Mouse (Mus musculus) hindbrain, embryonic 12.5 days (tissue): Measurements from ENCODE around the gene Slc39a5. TPM values are rescaled to one million over a fixed set of nuclear protein-coding genes. Genes with fewer than 3 reads are reported as not detected.

Experiments
- ATAC-seq: fragments of 200-750 bp; cut with Nextera tagmentation; 2 replicates; pipeline ENCODE4 v1.8.0; 2017; ENCODE audit warnings: moderate TSS enrichment; ENCODE audit not compliant: low FRiP score
- H3K27ac ChIP-seq: fragments of 300-500 bp; sonication (generic); 2 replicates; pipeline ENCODE4 v1.5.1; 2016; ENCODE audit warnings: mild to moderate bottlenecking
- H3K27me3 ChIP-seq: fragments of 300-500 bp; sonication (generic); 2 replicates; pipeline ENCODE4 v1.6.1; 2016; ENCODE audit warnings: mild to moderate bottlenecking
- H3K36me3 ChIP-seq: fragments of 300-500 bp; sonication (generic); 2 replicates; pipeline ENCODE4 v1.6.1; 2016; ENCODE audit warnings: mild to moderate bottlenecking
- H3K4me1 ChIP-seq: fragments of 300-500 bp; sonication (generic); 2 replicates; pipeline ENCODE4 v1.6.1; 2016
- H3K4me2 ChIP-seq: fragments of 300-500 bp; sonication (generic); replicated peaks from 2 replicates; pipeline ENCODE4 v1.6.1; 2016; ENCODE audit warnings: mild to moderate bottlenecking
- H3K4me3 ChIP-seq: fragments of 300-500 bp; sonication (generic); 2 replicates; pipeline ENCODE4 v1.5.1; 2016; ENCODE audit warnings: mild to moderate bottlenecking
- H3K9ac ChIP-seq: fragments of 300-500 bp; sonication (generic); 2 replicates; pipeline ENCODE4 v1.6.1; 2016; ENCODE audit warnings: mild to moderate bottlenecking, moderate library complexity
- H3K9me3 ChIP-seq: fragments of 300-500 bp; sonication (generic); replicated peaks from 2 replicates; pipeline ENCODE4 v1.6.1; 2016; ENCODE audit warnings: mild to moderate bottlenecking
- WGBS: fragments of 180-500 bp; shearing (Covaris S2); methylation state at CpG from one replicate; pipeline ENCODE4 v1.1.7; 2016; 5-methylcytosine and 5-hydroxymethylcytosine counted together
- polyA plus RNA-seq: library from polyadenylated mRNA; unstranded; fragments of >200 nt; fragmentation: Nextera tagmentation; extraction: Ambion mirVana; gene quantifications from 2 replicates; pipeline ENCODE4 v1.2.1, GENCODE M21; 2016

The Slc39a5 gene
- polyA plus RNA-seq, 1 experiment from 2014 or later: 0.43 TPM

- no peaks in the 10 kb centered on the region for H3K4me1 ChIP-seq
- ATAC-seq: no peak
- no peaks in the 10 kb centered on the region for H3K27me3 ChIP-seq
- no peaks in the 10 kb centered on the region for H3K9me3 ChIP-seq
- 85% methylated on average over 4 of the region's 4 CpGs for WGBS
- no peak overlapping the region for H3K4me3 ChIP-seq
- H3K9ac ChIP-seq: no peak overlapping the region
- H3K27ac ChIP-seq: no peak overlapping the region
- peaks cover 56% of the 10 kb centered on the region for H3K36me3 ChIP-seq
- H3K4me2 ChIP-seq: no peak overlapping the region
Observed at GRCm38 (mm10) chr10:128429454-128429853, 28.4 kb upstream of the Slc39a5 start.

- Histone ChIP-seq H3K4me3 (no peak overlapping the region), H3K4me1 (no peaks in the 10 kb centered on the region), H3K27me3 (no peaks in the 10 kb centered on the region), H3K9me3 (no peaks in the 10 kb centered on the region), H3K36me3 (peaks cover 56% of the 10 kb centered on the region), H3K27ac (no peak overlapping the region), H3K4me2 (no peak overlapping the region), H3K9ac (no peak overlapping the region)
- 92% methylated on average over 5 of the region's 5 CpGs for WGBS
- no peak for ATAC-seq
Observed at GRCm38 (mm10) chr10:128429052-128429451, 28.0 kb upstream of the Slc39a5 start.

GRCm38 (mm10) chr10:128425260-128425659 is 24.2 kb upstream of the Slc39a5 start:
- H3K9ac ChIP-seq: no peak overlapping the region
- H3K4me2 ChIP-seq: no peak overlapping the region
- 95% methylated on average over 3 of the region's 3 CpGs for WGBS
- H3K4me3 ChIP-seq: no peak overlapping the region
- H3K9me3 ChIP-seq: no peaks in the 10 kb centered on the region
- H3K27ac ChIP-seq: no peak overlapping the region
- peaks cover 69% of the 10 kb centered on the region for H3K36me3 ChIP-seq
- no peak for ATAC-seq
- no peaks in the 10 kb centered on the region for H3K27me3 ChIP-seq
- H3K4me1 ChIP-seq: no peaks in the 10 kb centered on the region

GRCm38 (mm10) chr10:128424604-128425003 is 23.6 kb upstream of the Slc39a5 start:
- H3K4me2 ChIP-seq: no peak overlapping the region
- no peak overlapping the region for H3K4me3 ChIP-seq
- no peaks in the 10 kb centered on the region for H3K27me3 ChIP-seq
- WGBS: 69% methylated on average over 7 of the region's 7 CpGs
- no peak overlapping the region for H3K27ac ChIP-seq
- no peaks in the 10 kb centered on the region for H3K4me1 ChIP-seq
- no peak for ATAC-seq
- no peaks in the 10 kb centered on the region for H3K9me3 ChIP-seq
- no peak overlapping the region for H3K9ac ChIP-seq
- peaks cover 68% of the 10 kb centered on the region for H3K36me3 ChIP-seq

GRCm38 (mm10) chr10:128422426-128422825 is 21.4 kb upstream of the Slc39a5 start:
- H3K9me3 ChIP-seq: no peaks in the 10 kb centered on the region
- no peak for ATAC-seq
- H3K4me2 ChIP-seq: no peak overlapping the region
- no peaks in the 10 kb centered on the region for H3K27me3 ChIP-seq
- no peak overlapping the region for H3K4me3 ChIP-seq
- WGBS: 93% methylated on average over 5 of the region's 5 CpGs
- peaks cover 71% of the 10 kb centered on the region for H3K36me3 ChIP-seq
- H3K9ac ChIP-seq: no peak overlapping the region
- no peak overlapping the region for H3K27ac ChIP-seq
- H3K4me1 ChIP-seq: no peaks in the 10 kb centered on the region

- no peaks in the 10 kb centered on the region for H3K9me3 ChIP-seq
- no peak for ATAC-seq
- H3K27ac ChIP-seq: no peak overlapping the region
- 92% methylated on average over 5 of the region's 5 CpGs for WGBS
- no peak overlapping the region for H3K4me2 ChIP-seq
- peaks cover 32% of the 10 kb centered on the region for H3K4me1 ChIP-seq
- peaks cover 52% of the 10 kb centered on the region for H3K36me3 ChIP-seq
- H3K4me3 ChIP-seq: no peak overlapping the region
- no peak overlapping the region for H3K9ac ChIP-seq
- H3K27me3 ChIP-seq: no peaks in the 10 kb centered on the region
Observed at GRCm38 (mm10) chr10:128414848-128415247, 13.8 kb upstream of the Slc39a5 start.

- no peaks in the 10 kb centered on the region for H3K27me3 ChIP-seq
- H3K27ac ChIP-seq: no peak overlapping the region
- no peak for ATAC-seq
- H3K36me3 ChIP-seq: peaks cover 37% of the 10 kb centered on the region
- peak overlapping the region; percentile 95 for H3K4me2 ChIP-seq
- H3K9me3 ChIP-seq: no peaks in the 10 kb centered on the region
- H3K9ac ChIP-seq: peak overlapping the region; percentile 91; the same call in 1 of the 2 replicates
- peak overlapping the region; percentile 87; the same call in 1 of the 2 replicates for H3K4me3 ChIP-seq
- peaks cover 41% of the 10 kb centered on the region for H3K4me1 ChIP-seq
- 77% methylated on average over 1 of the region's 1 CpGs for WGBS
Observed at GRCm38 (mm10) chr10:128413076-128413475, 12.0 kb upstream of the Slc39a5 start.

GRCm38 (mm10) chr10:128412558-128412957 is 11.5 kb upstream of the Slc39a5 start:
- Histone ChIP-seq H3K9ac (peak overlapping the region; percentile 91), H3K9me3 (no peaks in the 10 kb centered on the region), H3K4me1 (peaks cover 44% of the 10 kb centered on the region), H3K4me3 (peak overlapping the region; percentile 87), H3K4me2 (peak overlapping the region; percentile 95), H3K27me3 (no peaks in the 10 kb centered on the region), H3K27ac (0 out of 2 replicates have a peak overlapping the region, but pooled peaks have one; percentile 96), H3K36me3 (peaks cover 38% of the 10 kb centered on the region)
- WGBS: 65% methylated on average over 1 of the region's 1 CpGs
- ATAC-seq: no peak

GRCm38 (mm10) chr10:128412055-128412381 is 11.0 kb upstream of the Slc39a5 start:
- H3K27me3 ChIP-seq: no peaks in the 10 kb centered on the region
- H3K27ac ChIP-seq: peak overlapping the region; percentile 96
- peaks cover 44% of the 10 kb centered on the region for H3K4me1 ChIP-seq
- peak overlapping the region; percentile 91 for H3K9ac ChIP-seq
- H3K4me3 ChIP-seq: peak overlapping the region; percentile 87
- H3K4me2 ChIP-seq: peak overlapping the region; percentile 95
- peaks cover 33% of the 10 kb centered on the region for H3K36me3 ChIP-seq
- H3K9me3 ChIP-seq: no peaks in the 10 kb centered on the region
- no peak for ATAC-seq
- 2% methylated on average over 14 of the region's 14 CpGs for WGBS

- Histone ChIP-seq H3K27me3 (no peaks in the 10 kb centered on the region), H3K4me1 (peaks cover 44% of the 10 kb centered on the region), H3K9me3 (no peaks in the 10 kb centered on the region), H3K4me3 (peak within 1 kb of the TSS; percentile 87), H3K4me2 (peak within 1 kb of the TSS; percentile 95), H3K36me3 (peaks cover 31% of the 10 kb centered on the region), H3K27ac (peak within 1 kb of the TSS; percentile 96), H3K9ac (peak within 1 kb of the TSS; percentile 91)
- 0% methylated on average over 50 of the region's 50 CpGs for WGBS
- ATAC-seq: peak; percentile 90
Observed at GRCm38 (mm10) chr10:128411211-128412054, 10.4 kb upstream of the Slc39a5 start, which contains the start of the genes Nabp2 and Rnf41. Gene Nabp2 (minus strand): TSS chr10:128411492. Gene Rnf41 (plus strand): TSS chr10:128411657.

- WGBS: 26% methylated on average over 4 of the region's 4 CpGs
- H3K27ac ChIP-seq: peak overlapping the region; percentile 96
- peaks cover 44% of the 10 kb centered on the region for H3K4me1 ChIP-seq
- peak overlapping the region; percentile 95 for H3K4me2 ChIP-seq
- H3K9ac ChIP-seq: 0 out of 2 replicates have a peak overlapping the region, but pooled peaks have one; percentile 91
- ATAC-seq: no peak
- H3K27me3 ChIP-seq: no peaks in the 10 kb centered on the region
- H3K36me3 ChIP-seq: peaks cover 31% of the 10 kb centered on the region
- peak overlapping the region; percentile 87 for H3K4me3 ChIP-seq
- H3K9me3 ChIP-seq: no peaks in the 10 kb centered on the region
Observed at GRCm38 (mm10) chr10:128410560-128410845, 9.5 kb upstream of the Slc39a5 start.

- Histone ChIP-seq H3K27ac (peak overlapping the region; percentile 96), H3K36me3 (peaks cover 31% of the 10 kb centered on the region), H3K9ac (peak overlapping the region; percentile 84), H3K4me3 (peak overlapping the region; percentile 87), H3K27me3 (no peaks in the 10 kb centered on the region), H3K9me3 (no peaks in the 10 kb centered on the region), H3K4me1 (peaks cover 44% of the 10 kb centered on the region), H3K4me2 (peak overlapping the region; percentile 95)
- ATAC-seq: peak; percentile 88
- WGBS: 6% methylated on average over 36 of the region's 36 CpGs
Observed at GRCm38 (mm10) chr10:128409692-128410559, 8.9 kb upstream of the Slc39a5 start.
